Mouse (Mus musculus) gastrocnemius, postnatal 10 days (tissue): ENCODE data around the gene Ttc9b. TPM values are rescaled to one million over a fixed set of nuclear protein-coding genes. Genes with fewer than 3 reads are reported as not detected.
A peak's percentile ranks its signal among the peaks of the same experiment; 100 is the strongest.

Source experiments
- DNase-seq: peaks from one replicate; pipeline ENCODE4 v3.0.0; 2021; ENCODE audit warnings: mixed read lengths
- total RNA-seq, 2 experiments: library from RNA; stranded (reverse); gene quantifications; 2 replicates each; pipeline ENCODE4 v1.2.3; 2021

Ttc9b gene
- total RNA-seq, 2 experiments from 2014 or later, result 0.12 to 0.29 TPM

- DNase-seq, result no peak
Observed at GRCm38 (mm10) chr7:27688246-27688788, 34.6 kb downstream of the Ttc9b start.

GRCm38 (mm10) chr7:27688815-27689612 is 35.3 kb downstream of the Ttc9b start, which contains the start of gene Zfp607b:
TSS of gene Zfp607b (plus strand) at chr7:27689340.
- peak; percentile 79 for DNase-seq

GRCm38 (mm10) chr7:27691076-27691475 is 37.4 kb downstream of the Ttc9b start:
- DNase-seq, result peak; percentile 24

- DNase-seq, result no peak
Observed at GRCm38 (mm10) chr7:27696711-27697110, 43.0 kb downstream of the Ttc9b start.

Other genes starting within 250 kb of the Ttc9b start
- gene Sptbn4, start 206.2 kb upstream of the Ttc9b start, total RNA-seq, result under 1 TPM; 0.20 to 0.28 TPM
- gene Blvrb, start 205.9 kb upstream of the Ttc9b start, total RNA-seq, result 10 to 100 TPM; 20.5 to 25.0 TPM
- gene Sertad3, start 180.1 kb upstream of the Ttc9b start, total RNA-seq, result 10 to 100 TPM in 1 of 2 experiments, 1 to 10 TPM in 1; 9.0 to 13.0 TPM
- 10 to 100 TPM; 10.6 to 14.4 TPM for gene Sertad1, start 167.0 kb upstream of the Ttc9b start, total RNA-seq
- 10 to 100 TPM; 34.6 to 48.7 TPM for gene Prx, start 154.6 kb upstream of the Ttc9b start, total RNA-seq
- gene Hipk4, start 130.6 kb upstream of the Ttc9b start, total RNA-seq, result under 1 TPM; 0.42 to 0.84 TPM
- gene Pld3, start 100.7 kb upstream of the Ttc9b start, total RNA-seq, result 10 to 100 TPM; 27.2 to 37.9 TPM
- gene 2310022A10Rik, start 100.7 kb upstream of the Ttc9b start, total RNA-seq, result 100 to 1,000 TPM; 106 to 110 TPM
- 100 to 1,000 TPM; 128 to 134 TPM for gene Akt2, start 62.4 kb upstream of the Ttc9b start, total RNA-seq
- 10 to 100 TPM; 15.5 to 18.2 TPM for gene Map3k10, start 20.7 kb downstream of the Ttc9b start, total RNA-seq
- 1 to 10 TPM; 1.2 to 1.4 TPM for gene Zfp607b, start 35.4 kb downstream of the Ttc9b start, total RNA-seq
- 1 to 10 TPM; 6.6 to 8.4 TPM for gene Zfp60, start 77.5 kb downstream of the Ttc9b start, total RNA-seq
- 1 to 10 TPM; 5.1 to 5.2 TPM for gene Zfp626, start 153.3 kb downstream of the Ttc9b start, total RNA-seq
- gene Zfp59, start 184.7 kb downstream of the Ttc9b start, total RNA-seq, result 1 to 10 TPM; 2.3 to 2.5 TPM
- gene Zfp607a, start 203.6 kb downstream of the Ttc9b start, total RNA-seq, result 1 to 10 TPM; 2.5 to 3.3 TPM